Mouse (Mus musculus): ENCODE data around the gene Rpl18a.

DNA sequence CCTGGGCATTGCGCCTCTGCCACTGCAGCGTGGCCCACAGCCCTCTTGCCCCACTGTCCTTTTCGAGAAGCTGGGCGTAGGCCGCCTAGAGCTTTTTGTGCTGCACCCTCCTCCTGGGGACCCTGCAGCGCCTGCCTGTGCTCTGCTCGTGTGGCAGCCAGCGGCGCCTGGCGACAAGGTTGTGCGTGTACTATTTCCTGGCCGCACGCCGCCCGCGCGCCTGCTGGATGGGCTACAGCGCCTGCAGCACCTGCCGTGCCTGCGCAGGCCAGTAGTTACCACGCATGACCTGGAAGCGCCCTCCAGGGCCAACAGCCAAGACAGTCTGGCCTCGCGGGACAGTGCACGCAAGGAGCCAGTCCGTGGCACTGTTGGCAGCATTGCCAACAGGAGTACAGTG is 16.3 kb upstream of the Rpl18a start:
- TF ChIP-seq EP300 (IDR thresholded peaks at IDR 0.05; ENCODE audit: insufficient read depth, low read depth, low read length) (no peak), POLR2A (IDR thresholded peaks at IDR 0.05; ENCODE audit: insufficient read depth, low read length) (no peak)
